Mouse (Mus musculus): ENCODE results near the gene Lrrtm3. TPM values are rescaled to one million over a fixed set of nuclear protein-coding genes. Genes with fewer than 3 reads are reported as not detected.

The Lrrtm3 gene
- polyA plus RNA-seq, 1 experiment from 2014 or later = 3.7 TPM

DNA sequence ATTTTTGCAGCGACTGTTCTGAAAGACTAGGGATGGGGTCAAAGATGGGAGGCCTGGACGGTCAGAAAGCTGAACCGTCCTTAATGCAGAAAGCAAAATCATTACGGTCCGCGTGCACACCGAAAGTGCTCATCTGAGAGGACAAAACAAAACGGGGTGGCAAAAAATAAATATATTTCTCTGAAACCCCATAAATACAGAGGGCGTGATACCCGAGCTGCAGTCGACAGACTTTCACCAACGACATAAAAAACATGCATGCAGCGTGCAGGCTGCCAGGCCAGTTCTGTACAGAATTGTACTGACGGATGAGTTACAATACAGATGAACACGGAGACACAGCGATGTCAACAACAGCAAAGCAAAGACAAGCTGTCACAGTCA is 3.9 kb downstream of the Lrrtm3 start:
- H3K36me3 ChIP-seq (replicated peaks) = no peaks in the 10 kb centered on the region
- peak overlapping the region; percentile 75 for H3K4me2 ChIP-seq
- no peak for ATAC-seq (ENCODE audit: low FRiP score)
- peaks cover 21% of the 10 kb centered on the region for H3K27me3 ChIP-seq
- H3K4me3 ChIP-seq (replicated peaks) = 0 out of 2 replicates have a peak overlapping the region, but pooled peaks have one; percentile 43
- H3K4me1 ChIP-seq = peaks cover 38% of the 10 kb centered on the region
- no peaks in the 10 kb centered on the region for H3K9me3 ChIP-seq
- H3K9ac ChIP-seq = 0 out of 2 replicates have a peak overlapping the region, but pooled peaks have one; percentile 29
- WGBS = 61% methylated on average over 16 of the region's 16 CpGs
- H3K27ac ChIP-seq = no peak overlapping the region

DNA sequence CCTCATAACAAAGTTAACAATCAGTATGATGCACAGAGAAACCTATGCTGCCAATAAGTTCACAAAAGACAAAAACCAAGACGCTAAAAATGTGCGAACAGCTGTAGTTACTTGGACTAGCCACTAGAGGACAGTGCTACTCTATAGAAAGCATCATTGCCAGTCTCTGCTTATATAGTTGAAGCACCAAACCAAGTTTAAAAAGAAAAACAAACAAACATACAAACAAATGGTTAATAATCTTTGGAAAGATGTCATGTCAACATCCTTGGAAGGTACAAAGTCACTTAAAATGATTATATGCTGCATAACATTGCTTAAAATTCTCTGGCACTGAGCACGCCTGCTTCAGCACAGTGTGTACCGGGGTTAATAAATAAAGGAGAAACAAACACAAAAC is 5.6 kb downstream of the Lrrtm3 start:
- no peak overlapping the region for H3K9ac ChIP-seq
- 42% methylated on average over 4 of the region's 4 CpGs for WGBS
- ATAC-seq (ENCODE audit: low FRiP score) = peak; percentile 5; the same call in 1 of the 2 replicates
- peaks cover 18% of the 10 kb centered on the region for H3K27me3 ChIP-seq
- H3K9me3 ChIP-seq = no peaks in the 10 kb centered on the region
- no peaks in the 10 kb centered on the region for H3K36me3 ChIP-seq (replicated peaks)
- peaks cover 35% of the 10 kb centered on the region for H3K4me1 ChIP-seq
- H3K4me2 ChIP-seq = peak overlapping the region; percentile 15; the same call in 1 of the 2 replicates
- no peak overlapping the region for H3K27ac ChIP-seq
- no peak overlapping the region for H3K4me3 ChIP-seq (replicated peaks)

DNA sequence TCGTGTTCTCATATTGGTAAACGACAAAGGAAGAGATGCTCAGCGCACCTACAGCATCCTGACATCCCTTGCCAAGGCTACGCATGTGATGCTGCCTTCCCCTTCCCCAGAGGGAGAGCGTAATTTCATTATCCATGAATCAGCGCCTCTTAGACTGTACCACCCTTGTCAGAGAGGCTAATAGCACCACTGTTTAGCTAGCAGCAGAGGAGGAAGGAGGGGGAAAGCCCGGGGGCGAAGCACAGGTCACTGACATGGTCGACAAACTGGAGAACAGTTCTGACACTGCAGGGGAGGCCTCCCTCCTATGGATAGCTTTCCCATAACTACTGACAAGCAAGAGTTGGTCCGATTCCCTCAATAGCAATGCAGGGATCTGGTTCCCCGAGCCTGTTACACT is 6.3 kb downstream of the Lrrtm3 start:
- Histone ChIP-seq H3K9me3 (no peaks in the 10 kb centered on the region), H3K9ac (no peak overlapping the region), H3K4me1 (peaks cover 32% of the 10 kb centered on the region), H3K4me2 (no peak overlapping the region), H3K36me3 (replicated peaks) (no peaks in the 10 kb centered on the region), H3K27me3 (peaks cover 13% of the 10 kb centered on the region), H3K27ac (no peak overlapping the region), H3K4me3 (replicated peaks) (no peak overlapping the region)
- 0 out of 2 replicates have a peak, but pooled peaks have one; percentile 25 for ATAC-seq (ENCODE audit: low FRiP score)
- WGBS = 59% methylated on average over 11 of the region's 11 CpGs

DNA sequence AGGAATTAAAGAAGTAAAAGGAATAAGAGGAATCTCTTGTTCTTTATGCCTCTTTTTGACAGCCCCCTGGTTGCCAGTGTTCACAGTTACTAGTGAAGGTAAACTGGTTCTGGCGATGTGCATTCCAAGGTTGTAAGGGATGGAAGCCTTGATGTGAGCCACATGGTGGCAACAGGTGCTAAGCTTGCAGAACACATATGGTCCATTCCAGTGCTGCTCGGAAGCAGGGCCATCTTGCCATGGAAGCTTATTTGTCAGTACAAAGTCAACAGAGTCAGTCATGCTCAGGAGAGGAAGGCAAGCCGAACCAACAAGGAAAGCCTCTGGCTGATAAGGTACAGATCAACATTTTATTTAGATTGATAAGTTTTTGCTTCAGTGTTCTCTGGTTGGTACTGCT is 7.7 kb downstream of the Lrrtm3 start:
- Histone ChIP-seq H3K9ac (no peak overlapping the region), H3K9me3 (no peaks in the 10 kb centered on the region), H3K36me3 (replicated peaks) (no peaks in the 10 kb centered on the region), H3K4me1 (peaks cover 21% of the 10 kb centered on the region), H3K27me3 (0 out of 2 replicates have a peak, but pooled peaks cover 3% of the 10 kb centered on the region), H3K27ac (no peak overlapping the region), H3K4me2 (no peak overlapping the region), H3K4me3 (replicated peaks) (no peak overlapping the region)
- no peak for ATAC-seq (ENCODE audit: low FRiP score)
- WGBS = 86% methylated on average over 3 of the region's 3 CpGs

DNA sequence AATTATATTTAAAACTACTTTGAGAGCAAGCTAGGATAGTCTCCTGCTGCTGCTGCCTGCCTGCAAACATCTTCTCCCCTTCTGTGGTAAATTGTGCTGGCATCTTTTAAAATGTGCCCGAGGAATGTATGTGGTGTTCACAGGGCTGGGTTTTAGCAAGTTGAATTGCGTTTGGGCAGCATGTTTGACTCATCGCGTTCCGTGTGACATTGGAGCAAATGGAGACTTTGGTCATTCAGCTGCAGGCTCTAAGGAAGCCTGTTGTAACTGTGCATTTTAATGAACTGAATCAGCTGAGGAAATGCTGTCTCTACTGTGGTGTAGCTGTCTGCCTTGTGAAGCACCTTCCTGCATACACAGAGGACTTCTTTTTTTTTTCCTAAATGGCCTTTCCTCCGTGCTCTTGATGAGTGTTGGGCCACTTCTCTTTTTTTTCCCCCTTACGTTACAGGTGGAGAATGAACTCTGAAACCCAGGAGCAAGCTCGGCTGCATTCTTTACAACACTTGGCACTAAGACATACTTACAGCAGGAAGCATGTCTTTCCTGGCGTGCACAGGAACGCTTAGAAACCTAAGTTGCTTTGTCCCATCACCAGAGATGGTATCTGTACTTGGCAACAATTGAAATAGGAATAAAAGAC is 13.5 kb downstream of the Lrrtm3 start:
- Histone ChIP-seq H3K4me1 (peaks cover 7% of the 10 kb centered on the region; the same call in 1 of the 2 replicates), H3K9ac (no peak overlapping the region), H3K36me3 (replicated peaks) (no peaks in the 10 kb centered on the region), H3K27me3 (no peaks in the 10 kb centered on the region), H3K4me2 (no peak overlapping the region), H3K27ac (no peak overlapping the region), H3K9me3 (no peaks in the 10 kb centered on the region), H3K4me3 (replicated peaks) (no peak overlapping the region)
- ATAC-seq (ENCODE audit: low FRiP score) = no peak
- WGBS = 61% methylated on average over 10 of the region's 10 CpGs

DNA sequence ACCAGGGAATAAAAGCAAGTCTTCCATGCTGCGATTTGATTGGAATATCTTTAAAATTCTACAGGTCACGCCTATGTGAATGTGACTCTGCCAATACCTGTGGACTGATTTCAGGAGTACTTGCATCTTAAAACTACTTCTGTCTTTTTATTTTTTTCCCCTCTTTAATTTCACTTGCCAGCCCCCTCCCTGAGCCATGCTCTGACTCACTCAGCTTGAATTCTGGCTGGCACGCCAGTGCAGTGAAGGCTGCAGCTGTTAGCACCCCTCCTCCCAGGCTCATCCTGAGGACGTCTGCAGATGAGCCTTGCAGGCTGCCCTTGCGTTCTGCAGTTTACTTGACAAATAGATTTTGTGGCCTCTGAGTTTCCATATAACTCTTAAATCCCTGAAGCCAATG is 14.1 kb downstream of the Lrrtm3 start:
- H3K4me1 ChIP-seq = peaks cover 7% of the 10 kb centered on the region; the same call in 1 of the 2 replicates
- H3K9ac ChIP-seq = no peak overlapping the region
- H3K9me3 ChIP-seq = no peaks in the 10 kb centered on the region
- H3K4me3 ChIP-seq (replicated peaks) = no peak overlapping the region
- WGBS = 42% methylated on average over 5 of the region's 5 CpGs
- H3K27ac ChIP-seq = no peak overlapping the region
- H3K36me3 ChIP-seq (replicated peaks) = no peaks in the 10 kb centered on the region
- no peak overlapping the region for H3K4me2 ChIP-seq
- no peak for ATAC-seq (ENCODE audit: low FRiP score)
- H3K27me3 ChIP-seq = no peaks in the 10 kb centered on the region

DNA sequence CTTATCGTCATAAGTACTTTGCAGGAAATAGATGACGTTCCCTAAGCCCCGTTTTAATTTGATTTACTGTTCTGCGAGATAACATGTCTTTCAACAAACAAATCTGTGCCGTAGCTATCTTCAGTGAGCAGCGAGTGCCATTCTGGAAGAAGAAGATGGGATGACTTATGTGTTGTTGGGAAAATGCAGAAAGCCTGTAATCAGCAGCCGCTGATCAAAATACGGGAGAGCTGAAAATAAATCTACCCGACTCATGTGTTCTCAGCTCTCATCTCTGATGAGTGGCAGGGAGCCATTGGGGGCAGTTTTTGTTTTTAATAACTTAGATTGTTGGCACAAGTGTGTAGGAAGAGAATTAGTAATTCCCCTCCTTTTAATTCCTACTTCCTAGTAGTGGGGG is 26.4 kb downstream of the Lrrtm3 start:
- 91% methylated on average over 9 of the region's 9 CpGs for WGBS
- Histone ChIP-seq H3K27me3 (no peaks in the 10 kb centered on the region), H3K4me3 (replicated peaks) (no peak overlapping the region), H3K4me1 (no peaks in the 10 kb centered on the region), H3K4me2 (no peak overlapping the region), H3K36me3 (replicated peaks) (no peaks in the 10 kb centered on the region), H3K9ac (no peak overlapping the region), H3K27ac (no peak overlapping the region), H3K9me3 (no peaks in the 10 kb centered on the region)
- ATAC-seq (ENCODE audit: low FRiP score) = no peak

DNA sequence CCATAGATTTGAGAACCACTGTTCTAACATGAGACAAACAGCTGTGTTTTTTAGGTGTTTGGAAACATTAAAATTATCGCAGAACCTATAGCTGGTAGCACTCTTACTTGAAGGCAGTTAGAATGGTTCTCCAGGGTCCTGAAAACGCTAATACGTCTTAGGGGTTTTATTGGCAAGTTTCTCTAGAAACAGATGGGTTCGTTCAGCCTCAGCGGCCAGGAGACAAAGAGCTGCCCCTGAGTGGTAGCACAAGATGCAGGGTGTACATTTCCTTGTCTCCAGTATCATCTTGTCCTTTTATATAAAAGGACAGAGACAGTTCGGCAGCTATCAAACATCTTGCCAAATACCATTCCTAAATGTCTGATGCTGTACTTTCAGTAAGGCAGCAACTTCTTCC is 40.1 kb downstream of the Lrrtm3 start:
- no peaks in the 10 kb centered on the region for H3K4me1 ChIP-seq
- no peak overlapping the region for H3K27ac ChIP-seq
- H3K9me3 ChIP-seq = no peaks in the 10 kb centered on the region
- no peak overlapping the region for H3K4me3 ChIP-seq (replicated peaks)
- ATAC-seq (ENCODE audit: low FRiP score) = no peak
- H3K27me3 ChIP-seq = no peaks in the 10 kb centered on the region
- WGBS = 87% methylated on average over 6 of the region's 6 CpGs
- no peak overlapping the region for H3K4me2 ChIP-seq
- no peaks in the 10 kb centered on the region for H3K36me3 ChIP-seq (replicated peaks)
- H3K9ac ChIP-seq = no peak overlapping the region

DNA sequence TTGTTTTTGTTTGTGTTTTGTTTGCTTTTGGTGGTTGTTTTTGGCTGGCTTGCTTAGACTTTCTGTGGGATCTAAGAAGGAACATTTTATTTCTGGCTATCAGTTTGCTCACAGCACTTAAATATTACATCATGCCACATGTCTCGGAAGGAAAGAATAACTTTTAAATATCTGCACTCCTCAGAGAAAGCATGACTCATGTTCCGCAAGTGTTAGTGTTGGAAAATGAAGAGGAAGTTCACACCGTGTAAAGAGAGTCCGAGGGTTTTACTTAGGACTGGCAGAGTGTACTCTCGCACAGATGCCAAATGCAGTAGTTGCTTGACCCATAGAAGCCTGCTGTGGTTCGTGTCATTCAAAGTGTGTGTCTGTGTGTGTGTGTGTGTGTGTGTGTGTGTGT is 40.9 kb downstream of the Lrrtm3 start:
- Histone ChIP-seq H3K9ac (no peak overlapping the region), H3K4me3 (replicated peaks) (no peak overlapping the region), H3K4me1 (no peaks in the 10 kb centered on the region), H3K36me3 (replicated peaks) (no peaks in the 10 kb centered on the region), H3K27me3 (no peaks in the 10 kb centered on the region), H3K27ac (no peak overlapping the region), H3K4me2 (no peak overlapping the region), H3K9me3 (no peaks in the 10 kb centered on the region)
- no peak for ATAC-seq (ENCODE audit: low FRiP score)
- WGBS = 90% methylated on average over 6 of the region's 6 CpGs

DNA sequence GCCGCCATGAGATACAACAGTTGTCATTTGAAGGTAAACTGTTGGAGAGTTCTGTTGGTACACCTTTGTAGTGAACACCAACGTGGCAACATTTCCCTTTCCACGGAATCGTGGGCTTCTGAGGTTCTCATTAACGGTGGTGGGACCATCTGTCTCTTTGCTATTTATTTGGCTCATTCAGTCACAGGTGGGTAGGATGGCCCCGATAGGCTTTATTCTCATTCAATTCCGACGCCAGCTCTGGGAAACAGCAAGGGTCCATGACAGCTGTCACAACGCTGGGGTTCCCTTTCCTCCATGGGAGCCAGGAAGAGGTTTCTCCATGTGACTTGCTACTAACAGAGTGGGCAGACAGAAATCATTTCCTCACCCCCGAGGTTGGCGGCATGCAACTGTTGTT is 48.2 kb downstream of the Lrrtm3 start:
- Histone ChIP-seq H3K9ac (no peak overlapping the region), H3K4me1 (no peaks in the 10 kb centered on the region; the same call in 1 of the 2 replicates), H3K4me2 (no peak overlapping the region), H3K9me3 (no peaks in the 10 kb centered on the region), H3K36me3 (replicated peaks) (no peaks in the 10 kb centered on the region), H3K27ac (no peak overlapping the region), H3K27me3 (no peaks in the 10 kb centered on the region), H3K4me3 (replicated peaks) (no peak overlapping the region)
- 86% methylated on average over 11 of the region's 11 CpGs for WGBS
- ATAC-seq (ENCODE audit: low FRiP score) = no peak

DNA sequence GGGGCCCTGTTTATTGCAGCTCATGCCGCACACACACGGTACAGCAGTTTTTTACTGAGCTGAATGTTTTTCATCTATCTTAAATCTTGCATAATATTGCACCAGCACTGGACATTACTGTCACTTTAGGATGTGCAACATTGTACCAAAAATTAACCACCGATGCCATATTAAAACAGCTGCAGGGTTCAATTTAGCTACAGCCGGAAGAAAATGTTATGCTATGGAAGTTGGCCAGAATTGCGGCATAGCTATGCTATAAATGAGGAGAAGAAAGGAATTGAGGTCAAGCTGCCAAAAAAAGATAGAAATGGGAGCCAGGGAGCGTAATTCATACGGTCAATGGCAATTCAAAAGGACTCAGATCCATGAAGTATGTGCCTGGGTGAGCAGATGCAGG is 48.9 kb downstream of the Lrrtm3 start:
- Histone ChIP-seq H3K4me3 (replicated peaks) (no peak overlapping the region), H3K27me3 (no peaks in the 10 kb centered on the region), H3K4me1 (no peaks in the 10 kb centered on the region; the same call in 1 of the 2 replicates), H3K9me3 (no peaks in the 10 kb centered on the region), H3K27ac (no peak overlapping the region), H3K9ac (no peak overlapping the region), H3K4me2 (no peak overlapping the region), H3K36me3 (replicated peaks) (no peaks in the 10 kb centered on the region)
- ATAC-seq (ENCODE audit: low FRiP score) = no peak
- WGBS = 91% methylated on average over 7 of the region's 7 CpGs

DNA sequence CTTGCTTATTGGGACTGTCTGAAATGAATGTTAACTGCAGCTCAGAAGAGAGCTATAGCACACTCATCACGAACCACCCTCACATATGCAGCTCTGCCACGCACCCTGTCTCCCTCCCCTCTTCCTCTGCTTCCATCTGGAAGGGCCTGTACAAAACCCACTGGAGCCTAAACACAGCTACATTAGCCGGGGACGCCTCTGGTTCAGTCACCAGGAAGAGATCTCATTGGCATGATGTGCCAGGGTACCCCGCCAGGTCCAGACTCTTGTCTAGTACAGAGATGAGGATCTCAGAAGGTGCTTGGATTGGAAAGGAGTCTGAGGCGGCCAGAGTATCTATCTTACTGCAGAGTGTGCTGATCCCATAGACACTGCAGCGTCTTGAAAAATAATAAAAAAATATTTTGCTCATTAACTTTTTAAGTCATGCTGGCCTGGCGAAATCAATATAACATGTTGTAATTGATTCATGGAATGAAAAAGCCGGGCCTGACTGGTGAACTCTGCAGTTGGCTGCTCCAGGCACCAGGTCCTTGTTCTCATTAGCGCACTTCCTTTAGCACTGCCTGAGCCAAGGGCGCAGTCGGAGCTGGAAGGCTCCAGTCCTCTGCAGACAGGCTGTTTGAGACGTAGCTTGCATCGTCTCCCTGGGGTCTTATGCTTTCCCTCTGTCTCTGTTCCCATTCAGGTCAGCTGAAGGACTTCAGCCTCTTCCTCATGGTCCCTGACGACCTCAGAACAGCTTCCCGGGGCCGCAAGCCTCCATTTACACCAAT is 50.1 kb downstream of the Lrrtm3 start:
- Histone ChIP-seq H3K9ac (no peak overlapping the region), H3K4me3 (replicated peaks) (no peak overlapping the region), H3K27me3 (no peaks in the 10 kb centered on the region), H3K4me1 (no peaks in the 10 kb centered on the region; the same call in 1 of the 2 replicates), H3K4me2 (no peak overlapping the region), H3K36me3 (replicated peaks) (no peaks in the 10 kb centered on the region), H3K9me3 (no peaks in the 10 kb centered on the region), H3K27ac (no peak overlapping the region)
- ATAC-seq (ENCODE audit: low FRiP score) = no peak; the same call in 1 of the 2 replicates
- WGBS = 80% methylated on average over 17 of the region's 17 CpGs

DNA sequence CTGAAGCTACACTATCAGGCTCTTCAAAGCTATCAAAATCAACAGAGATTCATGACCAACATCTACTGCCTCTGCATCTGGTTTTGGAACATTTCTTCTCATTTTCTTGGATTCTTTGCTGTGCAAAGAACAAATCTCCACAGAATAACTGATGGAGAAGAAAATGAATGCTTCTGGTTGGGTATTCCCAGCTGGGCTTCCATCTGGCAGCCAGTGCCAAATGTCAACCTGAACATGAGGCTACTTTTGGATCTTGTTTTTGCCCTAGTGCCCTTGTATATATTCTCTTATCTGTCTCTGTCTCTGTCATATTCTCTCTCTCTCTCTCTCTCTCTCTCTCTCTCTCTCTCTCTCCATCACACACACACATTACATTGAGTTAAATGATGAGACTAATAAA is 59.2 kb downstream of the Lrrtm3 start:
- no peak overlapping the region for H3K27ac ChIP-seq
- H3K4me3 ChIP-seq (replicated peaks) = no peak overlapping the region
- no peaks in the 10 kb centered on the region for H3K9me3 ChIP-seq
- no peaks in the 10 kb centered on the region for H3K27me3 ChIP-seq
- no peak for ATAC-seq (ENCODE audit: low FRiP score)
- no peak overlapping the region for H3K9ac ChIP-seq
- H3K4me1 ChIP-seq = no peaks in the 10 kb centered on the region
- no peaks in the 10 kb centered on the region for H3K36me3 ChIP-seq (replicated peaks)
- H3K4me2 ChIP-seq = no peak overlapping the region
